Mouse (Mus musculus) hindbrain, embryonic 14.5 days (tissue): Measurements from ENCODE around the gene Cplx1. TPM values are rescaled to one million over a fixed set of nuclear protein-coding genes. Genes with fewer than 3 reads are reported as not detected.

Experiments
- ATAC-seq: fragments of 200-750 bp; cut with Nextera tagmentation; 2 replicates; pipeline ENCODE4 v1.8.0; 2017; ENCODE audit warnings: moderate number of reproducible peaks, mild to moderate bottlenecking, moderate TSS enrichment, moderate library complexity; ENCODE audit not compliant: low FRiP score
- DNase-seq: peaks from one replicate; pipeline ENCODE4 v3.0.0-alpha.2; 2015; ENCODE audit warnings: low spot score
- H3K27ac ChIP-seq: fragments of 300-500 bp; sonication (generic); 2 replicates; pipeline ENCODE4 v1.5.1; 2014; ENCODE audit warnings: mild to moderate bottlenecking, moderate library complexity
- H3K27me3 ChIP-seq: fragments of 300-500 bp; sonication (generic); 2 replicates; pipeline ENCODE4 v1.6.1; 2014; ENCODE audit warnings: mild to moderate bottlenecking, low read length, mixed read lengths; ENCODE audit not compliant: control insufficient read depth, insufficient read depth
- H3K36me3 ChIP-seq: fragments of 300-500 bp; sonication (generic); replicated peaks from 2 replicates; pipeline ENCODE4 v1.6.1; 2014; ENCODE audit not compliant: control insufficient read depth, insufficient read depth
- H3K4me1 ChIP-seq: fragments of 300-500 bp; sonication (generic); replicated peaks from 2 replicates; pipeline ENCODE4 v1.6.1; 2014; ENCODE audit warnings: antibody characterized with exemption, low read length, mixed read lengths; ENCODE audit not compliant: control insufficient read depth, insufficient read depth
- H3K4me2 ChIP-seq: fragments of 300-500 bp; sonication (generic); replicated peaks from 2 replicates; pipeline ENCODE4 v1.6.1; 2014; ENCODE audit warnings: mild to moderate bottlenecking, moderate library complexity
- H3K4me3 ChIP-seq: fragments of 300-500 bp; sonication (generic); replicated peaks from 2 replicates; pipeline ENCODE4 v1.5.1; 2014; ENCODE audit warnings: mild to moderate bottlenecking, low read length
- H3K9ac ChIP-seq: fragments of 300-500 bp; sonication (generic); 2 replicates; pipeline ENCODE4 v1.6.1; 2014
- H3K9me3 ChIP-seq: fragments of 300-500 bp; sonication (generic); 2 replicates; pipeline ENCODE4 v1.6.1; 2016; ENCODE audit warnings: low read length; ENCODE audit not compliant: control insufficient read depth
- WGBS: fragments of 180-500 bp; shearing (Covaris S2); extraction: QIAGEN DNeasy Blood & Tissue Kit; methylation state at CpG from one replicate; pipeline ENCODE4 v1.1.7; 2014; 5-methylcytosine and 5-hydroxymethylcytosine counted together
- polyA plus RNA-seq: library from polyadenylated mRNA; unstranded; fragments of >200 nt; fragmentation: Nextera tagmentation; extraction: Ambion mirVana; gene quantifications from 2 replicates; pipeline ENCODE4 v1.2.1, GENCODE M21; 2014

The Cplx1 gene
- 169 and 208 TPM in 2 replicates for polyA plus RNA-seq

DNA sequence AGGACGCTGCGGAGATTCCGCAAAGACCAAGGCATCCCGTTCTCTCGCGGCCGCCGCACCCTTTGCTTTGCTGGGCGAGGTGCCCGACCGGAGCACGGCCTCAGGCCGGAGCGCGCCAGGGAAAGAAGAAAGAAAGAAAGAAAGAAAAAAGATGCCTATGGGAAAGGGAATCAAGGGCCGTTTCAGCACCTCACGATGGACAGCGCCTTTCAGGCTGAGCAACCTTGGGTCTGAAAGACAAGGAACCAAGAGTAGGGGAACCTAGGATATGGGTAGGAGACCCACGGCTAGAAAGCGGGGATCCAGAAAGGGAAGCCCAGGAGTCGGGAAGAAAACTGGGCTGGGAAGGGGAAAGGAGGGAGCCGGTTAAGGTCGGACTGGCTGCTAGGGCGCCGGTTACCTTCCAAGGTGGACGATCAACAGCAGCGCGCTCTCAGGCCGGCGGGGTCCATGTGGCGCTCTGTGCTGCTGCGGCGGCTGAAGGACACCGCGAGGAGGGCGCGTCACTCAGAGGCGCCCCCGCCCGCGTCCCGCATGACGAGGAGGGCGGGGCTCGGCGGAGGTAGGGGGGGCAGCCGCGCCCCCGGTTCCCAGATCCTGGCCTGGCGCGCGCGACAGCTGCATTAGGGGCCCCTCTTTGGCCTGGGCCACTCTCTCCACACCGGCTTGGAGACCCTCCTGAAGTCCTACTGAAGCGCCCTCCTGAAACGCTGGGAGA lies at the start of gene Cplx1:
TSS of gene Cplx1 (minus strand) at position 536 of the 718 bp plus-strand sequence.
- ATAC-seq = peak; percentile 92
- H3K9me3 ChIP-seq = no peaks in the 10 kb centered on the region
- peak; percentile 75 for DNase-seq
- WGBS = under 1% methylated on average over 41 of the region's 56 CpGs
- H3K9ac ChIP-seq = peak within 1 kb of the TSS; percentile 75
- peaks cover 9% of the 10 kb centered on the region; the same call in 1 of the 2 replicates for H3K4me1 ChIP-seq
- H3K4me2 ChIP-seq = peak within 1 kb of the TSS; percentile 70
- H3K27me3 ChIP-seq = peaks cover 6% of the 10 kb centered on the region; the same call in 1 of the 2 replicates
- H3K36me3 ChIP-seq = no peaks in the 10 kb centered on the region; the same call in 1 of the 2 replicates
- peak within 1 kb of the TSS; percentile 61 for H3K4me3 ChIP-seq
- peak within 1 kb of the TSS; percentile 87 for H3K27ac ChIP-seq

DNA sequence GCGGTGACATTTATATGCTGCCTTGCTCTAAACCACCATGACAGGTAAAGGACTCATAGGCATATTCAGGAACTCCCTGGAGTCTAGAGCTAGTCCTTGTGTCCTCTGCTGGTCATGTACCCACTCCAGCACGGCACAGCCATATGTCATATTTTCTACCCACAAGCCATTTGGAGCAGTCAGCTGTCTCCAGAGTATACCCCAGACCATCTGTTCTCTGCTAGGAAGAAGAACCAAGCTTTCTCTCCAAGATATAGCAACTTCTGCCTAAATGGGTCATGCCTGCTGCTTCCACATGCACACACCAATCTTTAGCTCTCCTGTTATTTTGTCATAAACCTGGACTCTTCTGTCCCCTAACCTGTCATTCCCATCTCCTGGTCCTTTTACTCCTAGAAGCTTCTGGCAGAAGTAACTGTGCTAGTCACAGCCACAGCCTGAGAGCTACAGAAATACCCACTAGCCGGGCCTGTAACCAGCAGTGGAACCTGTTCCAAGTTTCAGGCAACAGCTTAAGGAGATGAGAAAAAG lies 31.6 kb upstream of the Cplx1 start:
- WGBS = 79% methylated on average over 3 of the region's 3 CpGs
- Histone ChIP-seq H3K36me3 (peaks cover 84% of the 10 kb centered on the region), H3K4me2 (no peak overlapping the region), H3K4me1 (no peaks in the 10 kb centered on the region), H3K4me3 (no peak overlapping the region), H3K27ac (no peak overlapping the region), H3K27me3 (no peaks in the 10 kb centered on the region), H3K9ac (no peak overlapping the region), H3K9me3 (no peaks in the 10 kb centered on the region)
- DNase-seq (no peak), ATAC-seq (no peak; the same call in 1 of the 2 replicates)

DNA sequence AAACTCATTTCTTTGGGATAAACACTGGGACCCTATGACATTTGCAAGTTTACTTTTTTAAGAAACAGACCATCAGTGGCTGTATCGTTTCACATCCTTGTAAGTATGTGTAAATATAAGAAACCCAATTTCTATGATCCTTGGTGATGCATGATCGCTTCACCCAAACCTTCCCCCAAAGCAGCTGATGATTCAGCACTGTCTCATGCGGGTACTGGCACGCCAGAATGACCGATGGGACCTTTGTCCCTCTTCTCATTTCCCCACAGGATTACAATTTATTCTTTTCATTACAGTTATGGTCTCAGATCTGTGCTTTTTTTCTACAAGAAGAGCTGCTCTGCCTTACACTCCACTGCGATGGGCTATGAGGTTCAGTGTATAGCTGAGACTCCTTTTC lies 23.2 kb upstream of the Cplx1 start:
- Histone ChIP-seq H3K4me2 (no peak overlapping the region), H3K4me3 (no peak overlapping the region), H3K36me3 (peaks cover 93% of the 10 kb centered on the region), H3K9me3 (no peaks in the 10 kb centered on the region), H3K27ac (no peak overlapping the region), H3K9ac (no peak overlapping the region), H3K27me3 (no peaks in the 10 kb centered on the region), H3K4me1 (no peaks in the 10 kb centered on the region)
- ATAC-seq (no peak), DNase-seq (no peak)
- WGBS = 96% methylated on average over 6 of the region's 6 CpGs

DNA sequence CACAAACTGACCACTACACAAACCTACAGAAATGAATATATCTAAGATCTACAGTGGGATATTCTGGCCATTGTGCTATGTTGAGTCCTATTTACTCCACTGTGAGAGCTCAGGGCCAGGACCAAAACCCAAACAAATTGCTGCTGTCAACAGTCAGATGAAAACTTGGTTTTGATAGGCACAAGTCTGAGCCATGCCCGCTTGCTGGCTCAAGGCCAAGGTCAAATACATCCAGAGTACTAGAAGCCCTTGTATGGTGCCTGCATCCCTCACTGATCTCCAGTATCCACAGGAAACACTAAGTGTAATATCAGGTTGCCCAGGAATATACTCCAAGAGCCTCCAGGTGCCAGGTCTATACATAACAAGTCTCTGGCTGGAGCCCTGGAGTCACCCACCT lies 21.2 kb upstream of the Cplx1 start:
- Histone ChIP-seq H3K27me3 (no peaks in the 10 kb centered on the region), H3K9ac (no peak overlapping the region), H3K27ac (no peak overlapping the region), H3K9me3 (no peaks in the 10 kb centered on the region), H3K36me3 (peaks cover 95% of the 10 kb centered on the region), H3K4me1 (no peaks in the 10 kb centered on the region), H3K4me2 (no peak overlapping the region), H3K4me3 (no peak overlapping the region)
- ATAC-seq = no peak
- 95% methylated on average over 1 of the region's 1 CpGs for WGBS
- DNase-seq = no peak

DNA sequence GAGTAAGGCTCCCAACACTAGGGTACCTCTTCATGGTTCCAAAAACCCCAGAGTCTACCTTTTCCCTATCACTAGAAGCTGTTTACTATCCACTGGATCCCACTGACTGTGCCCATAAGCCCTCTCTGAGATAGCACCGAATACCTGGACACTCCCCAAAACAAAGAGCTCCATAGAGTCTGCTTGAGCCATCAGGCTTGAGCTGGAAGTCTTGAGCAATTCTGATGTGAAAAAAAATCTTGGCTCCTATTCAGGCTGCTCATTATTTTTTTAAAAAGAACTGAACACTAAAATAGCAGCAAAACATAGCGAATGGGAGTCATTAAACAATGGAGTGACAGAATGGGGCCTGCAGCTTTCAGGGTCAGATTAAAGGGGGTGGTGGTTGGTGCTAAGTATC lies 17.3 kb upstream of the Cplx1 start:
- H3K9ac ChIP-seq = no peak overlapping the region
- no peak overlapping the region for H3K4me3 ChIP-seq
- no peak overlapping the region for H3K4me2 ChIP-seq
- no peaks in the 10 kb centered on the region for H3K4me1 ChIP-seq
- peaks cover 57% of the 10 kb centered on the region for H3K36me3 ChIP-seq
- H3K27me3 ChIP-seq = no peaks in the 10 kb centered on the region
- ATAC-seq (no peak), DNase-seq (no peak)
- no peak overlapping the region for H3K27ac ChIP-seq
- H3K9me3 ChIP-seq = no peaks in the 10 kb centered on the region
- 98% methylated on average over 2 of the region's 2 CpGs for WGBS

DNA sequence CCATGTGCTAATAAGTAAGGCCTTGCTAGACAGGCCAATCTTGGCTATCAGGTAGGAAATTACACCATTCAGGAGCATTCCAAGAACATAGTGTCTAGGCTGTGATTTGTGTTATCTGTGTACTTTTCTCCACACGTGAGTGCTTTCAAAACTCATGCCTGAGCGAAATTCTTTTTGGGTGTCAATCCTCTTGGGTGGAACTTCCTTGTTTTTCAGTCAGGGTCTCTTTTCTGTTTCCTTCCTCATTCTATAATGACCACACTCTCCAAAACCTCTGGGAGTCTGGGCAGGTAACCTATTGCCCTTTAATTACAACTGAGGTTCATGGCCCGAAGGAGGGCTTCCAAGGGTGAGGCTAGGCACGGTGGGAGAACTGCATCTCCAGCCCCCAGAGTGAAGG lies 16.7 kb upstream of the Cplx1 start:
- Histone ChIP-seq H3K27ac (no peak overlapping the region), H3K4me3 (no peak overlapping the region), H3K27me3 (no peaks in the 10 kb centered on the region), H3K9me3 (no peaks in the 10 kb centered on the region), H3K4me1 (no peaks in the 10 kb centered on the region), H3K4me2 (no peak overlapping the region), H3K36me3 (peaks cover 52% of the 10 kb centered on the region), H3K9ac (no peak overlapping the region)
- 95% methylated on average over 4 of the region's 4 CpGs for WGBS
- no peak for ATAC-seq
- DNase-seq = no peak

DNA sequence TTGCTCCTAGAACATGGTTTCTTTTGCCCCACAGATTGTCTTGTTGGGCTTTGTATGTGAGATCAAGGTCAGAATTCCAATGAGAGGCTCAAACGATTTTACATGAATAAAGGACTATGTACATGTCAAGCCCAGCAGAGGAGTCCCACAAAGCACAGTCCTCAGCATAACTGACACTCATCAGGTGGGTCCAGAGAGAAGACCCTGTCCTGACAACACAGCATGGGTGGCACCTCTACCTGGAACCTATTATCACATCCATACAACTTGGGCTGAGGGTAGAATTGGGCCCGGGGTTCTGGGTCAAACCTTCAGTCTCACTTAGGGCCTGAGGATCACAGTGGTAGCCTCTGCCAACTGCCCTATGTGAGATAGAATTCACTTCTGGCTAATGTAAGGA lies 15.6 kb upstream of the Cplx1 start:
- H3K36me3 ChIP-seq = peaks cover 40% of the 10 kb centered on the region
- 93% methylated on average over 2 of the region's 2 CpGs for WGBS

DNA sequence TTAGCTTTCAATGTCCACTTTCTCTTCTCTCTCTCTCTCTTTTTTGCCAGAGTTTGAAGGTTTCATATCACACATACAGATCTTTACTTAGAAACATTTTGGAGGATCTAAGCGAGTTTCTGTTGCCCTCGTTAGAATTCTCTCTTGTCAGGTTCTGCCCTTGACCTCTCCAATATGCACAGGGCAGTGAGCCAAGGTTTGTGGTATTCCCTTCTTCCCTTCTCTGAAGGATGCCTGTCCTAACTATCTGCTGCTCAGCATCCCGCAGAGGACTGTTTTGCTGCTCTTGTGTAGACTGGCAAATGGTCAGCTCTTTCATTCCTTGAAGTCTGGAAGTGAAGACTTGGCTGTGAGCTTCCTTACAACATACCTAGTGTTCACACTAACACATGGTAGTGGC lies 14.5 kb upstream of the Cplx1 start:
- Histone ChIP-seq H3K9ac (no peak overlapping the region), H3K4me1 (no peaks in the 10 kb centered on the region), H3K9me3 (no peaks in the 10 kb centered on the region), H3K4me2 (no peak overlapping the region), H3K27me3 (no peaks in the 10 kb centered on the region), H3K27ac (no peak overlapping the region), H3K36me3 (peaks cover 30% of the 10 kb centered on the region), H3K4me3 (no peak overlapping the region)
- ATAC-seq (no peak), DNase-seq (no peak)
- 87% methylated on average over 3 of the region's 3 CpGs for WGBS

More for the DNA sequence above, 15.6 kb upstream of the Cplx1 start:
- no peaks in the 10 kb centered on the region for H3K27me3 ChIP-seq
- ATAC-seq (no peak), DNase-seq (no peak)
- H3K4me1 ChIP-seq = no peaks in the 10 kb centered on the region
- H3K27ac ChIP-seq = no peak overlapping the region
- no peak overlapping the region for H3K4me3 ChIP-seq
- H3K4me2 ChIP-seq = no peak overlapping the region
- no peak overlapping the region for H3K9ac ChIP-seq
- no peaks in the 10 kb centered on the region for H3K9me3 ChIP-seq

DNA sequence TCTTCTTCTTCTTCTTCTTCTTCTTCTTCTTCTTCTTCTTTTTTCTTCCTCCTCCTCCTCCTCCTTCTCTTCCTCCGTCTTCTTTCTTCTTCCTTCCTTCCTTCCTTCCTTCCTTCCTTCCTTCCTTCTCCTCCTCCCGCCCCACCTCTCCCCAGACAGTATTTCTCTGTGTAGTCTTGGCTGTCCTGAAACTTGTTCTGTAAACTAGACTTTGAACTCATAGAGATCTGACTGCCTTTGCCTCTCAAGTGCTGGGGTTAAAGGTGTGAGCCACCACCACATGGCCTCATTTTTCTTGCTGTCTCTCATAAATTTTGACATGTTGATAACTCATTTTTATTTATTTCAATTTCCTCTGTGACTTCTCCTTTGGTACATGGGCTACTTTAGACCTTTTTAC lies 12.7 kb upstream of the Cplx1 start:
- Histone ChIP-seq H3K4me1 (no peaks in the 10 kb centered on the region), H3K9me3 (no peaks in the 10 kb centered on the region), H3K4me3 (no peak overlapping the region), H3K36me3 (peaks cover 11% of the 10 kb centered on the region), H3K4me2 (no peak overlapping the region), H3K27me3 (no peaks in the 10 kb centered on the region), H3K9ac (no peak overlapping the region), H3K27ac (no peak overlapping the region)
- DNase-seq (no peak), ATAC-seq (no peak)
- 93% methylated on average over 2 of the region's 2 CpGs for WGBS
